Mouse (Mus musculus) liver, adult 2 months (tissue): Measurements from ENCODE around the gene Trim2. TPM values are rescaled to one million over a fixed set of nuclear protein-coding genes. Genes with fewer than 3 reads are reported as not detected.
A peak's percentile ranks its signal among the peaks of the same experiment; 100 is the strongest.

ENCODE experiments used
- DNase-seq: peaks from one replicate; pipeline ENCODE4 v3.0.0-alpha.2; 2011; ENCODE audit warnings: low read depth, low spot score; ENCODE audit errors: extremely low read depth
- H3K27ac ChIP-seq: fragments of 200-500 bp; replicated peaks from 2 replicates; pipeline ENCODE4 v1.5.1; 2012; ENCODE audit warnings: low read depth, mild to moderate bottlenecking, control low read depth, inconsistent platforms, low read length; ENCODE audit not compliant: insufficient read depth
- H3K27me3 ChIP-seq: fragments of 200-500 bp; 2 replicates; pipeline ENCODE4 v1.6.1; 2012; ENCODE audit warnings: mild to moderate bottlenecking, moderate library complexity, low read length, inconsistent platforms; ENCODE audit not compliant: control insufficient read depth, insufficient read depth
- H3K36me3 ChIP-seq: fragments of 200-500 bp; 2 replicates; pipeline ENCODE4 v1.6.1; 2012; ENCODE audit warnings: low read length, inconsistent platforms; ENCODE audit not compliant: control insufficient read depth, insufficient read depth
- H3K4me1 ChIP-seq: fragments of 200-500 bp; 2 replicates; pipeline ENCODE4 v1.6.1; 2011; ENCODE audit warnings: low read length; ENCODE audit not compliant: control insufficient read depth, insufficient read depth
- H3K4me3 ChIP-seq: fragments of 200-500 bp; 2 replicates; pipeline ENCODE4 v1.5.1; 2011; ENCODE audit warnings: low read depth, mild to moderate bottlenecking, control low read depth, low read length, moderate library complexity; ENCODE audit not compliant: insufficient read depth
- H3K79me2 ChIP-seq: fragments of 200-500 bp; 2 replicates; pipeline ENCODE4 v1.6.1; 2012; ENCODE audit warnings: inconsistent platforms, mild to moderate bottlenecking, low read length, moderate library complexity; ENCODE audit not compliant: control insufficient read depth, insufficient read depth
- H3K9ac ChIP-seq: fragments of 200-500 bp; 2 replicates; pipeline ENCODE4 v1.6.1; 2012; ENCODE audit warnings: low read depth, mild to moderate bottlenecking, control low read depth, inconsistent platforms, low read length
- CTCF ChIP-seq: fragments of 200-500 bp; IDR thresholded peaks from 2 replicates; pipeline ENCODE4 v1.5.1; 2011; ENCODE audit warnings: low read depth, low read length, control low read depth
- POLR2A ChIP-seq: fragments of 200-500 bp; IDR thresholded peaks from 2 replicates; pipeline ENCODE4 v1.6.1; 2011; ENCODE audit warnings: low read length, control low read depth; ENCODE audit not compliant: insufficient read depth; ENCODE audit errors: extremely low read depth
- WGBS: fragments of 180-500 bp; shearing (Covaris S2); methylation state at CpG from one replicate; pipeline ENCODE4 v1.1.7; 2018; 5-methylcytosine and 5-hydroxymethylcytosine counted together
- polyA plus RNA-seq: library from polyadenylated mRNA; depleted of rRNA; stranded (reverse); fragments of >200 nt; gene quantifications from 2 replicates; pipeline ENCODE4 v1.2.3, GENCODE M21; 2012
- total RNA-seq: library from RNA; depleted of rRNA; stranded (reverse); fragments of >200 nt; gene quantifications from 2 replicates; pipeline ENCODE4 v1.2.3, GENCODE M21; 2014

Trim2 gene
- total and polyA plus RNA-seq, 2 experiments: 10.0 to 27.4 TPM

GRCm38 (mm10) chr3:84293666-84294595 is 12.7 kb downstream of the Trim2 start:
- H3K9ac ChIP-seq: 0 out of 2 replicates have a peak overlapping the region, but pooled peaks have one; percentile 3
- peak; percentile 89 for DNase-seq
- TF ChIP-seq CTCF: no peak
- TF ChIP-seq POLR2A: no peak
- H3K4me1 ChIP-seq: peaks cover 2% of the 10 kb centered on the region
- H3K4me3 ChIP-seq: no peak overlapping the region
- H3K27me3 ChIP-seq: no peaks in the 10 kb centered on the region
- H3K79me2 ChIP-seq: no peaks in the 10 kb centered on the region
- no peaks in the 10 kb centered on the region for H3K36me3 ChIP-seq
- H3K27ac ChIP-seq: peak overlapping the region; percentile 38
- WGBS: 41% methylated on average over 13 of the region's 13 CpGs

GRCm38 (mm10) chr3:84292238-84292637 is 14.4 kb downstream of the Trim2 start:
- no peak overlapping the region for H3K9ac ChIP-seq
- TF ChIP-seq POLR2A: no peak
- no peak for TF ChIP-seq CTCF
- no peaks in the 10 kb centered on the region for H3K36me3 ChIP-seq
- H3K27me3 ChIP-seq: no peaks in the 10 kb centered on the region
- H3K27ac ChIP-seq: no peak overlapping the region
- H3K4me3 ChIP-seq: no peak overlapping the region
- H3K79me2 ChIP-seq: no peaks in the 10 kb centered on the region
- peaks cover 2% of the 10 kb centered on the region for H3K4me1 ChIP-seq
- no peak for DNase-seq
- WGBS: 95% methylated on average over 5 of the region's 5 CpGs

- WGBS: 91% methylated on average over 4 of the region's 4 CpGs
- Histone ChIP-seq H3K36me3 (no peaks in the 10 kb centered on the region), H3K9ac (no peak overlapping the region), H3K27me3 (no peaks in the 10 kb centered on the region), H3K79me2 (no peaks in the 10 kb centered on the region), H3K4me3 (no peak overlapping the region), H3K4me1 (peaks cover 19% of the 10 kb centered on the region), H3K27ac (no peak overlapping the region)
- no peak for DNase-seq
- TF ChIP-seq POLR2A (no peak), CTCF (no peak)
These were observed 17.7 kb downstream of the Trim2 start for GRCm38 (mm10) chr3:84288931-84289330.

GRCm38 (mm10) chr3:84287256-84287655 is 19.4 kb downstream of the Trim2 start:
- H3K27me3 ChIP-seq: no peaks in the 10 kb centered on the region
- H3K79me2 ChIP-seq: peaks cover 5% of the 10 kb centered on the region; the same call in 1 of the 2 replicates
- DNase-seq: no peak
- H3K27ac ChIP-seq: no peak overlapping the region
- no peak for TF ChIP-seq CTCF
- peaks cover 23% of the 10 kb centered on the region for H3K4me1 ChIP-seq
- no peak overlapping the region for H3K9ac ChIP-seq
- no peak overlapping the region for H3K4me3 ChIP-seq
- 68% methylated on average over 2 of the region's 3 CpGs for WGBS
- no peaks in the 10 kb centered on the region for H3K36me3 ChIP-seq

DNA sequence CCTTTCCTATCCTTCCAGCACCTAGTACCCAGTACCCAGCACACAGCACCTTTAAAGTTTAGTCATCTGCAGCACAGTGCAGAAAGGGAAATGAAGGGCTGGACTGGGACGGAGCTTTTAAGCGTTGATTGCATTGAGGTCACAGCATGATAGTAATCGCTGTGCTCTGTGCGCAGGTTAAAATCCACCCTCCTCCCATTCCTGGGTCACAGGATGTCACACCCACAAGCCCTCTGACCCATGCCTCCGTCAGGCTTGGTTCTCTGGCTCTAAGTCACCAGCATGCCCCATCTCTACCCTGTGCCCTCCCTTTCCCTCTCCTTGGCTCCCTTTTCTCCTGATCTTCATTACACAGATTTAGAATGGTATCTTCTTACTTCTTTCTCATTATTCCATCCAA is 20.4 kb downstream of the Trim2 start:
- no peaks in the 10 kb centered on the region for H3K27me3 ChIP-seq
- peak; percentile 93 for DNase-seq
- no peak overlapping the region for H3K4me3 ChIP-seq
- H3K9ac ChIP-seq: no peak overlapping the region
- no peak for TF ChIP-seq CTCF
- no peak for TF ChIP-seq POLR2A
- peaks cover 5% of the 10 kb centered on the region; the same call in 1 of the 2 replicates for H3K79me2 ChIP-seq
- no peaks in the 10 kb centered on the region for H3K36me3 ChIP-seq
- peaks cover 25% of the 10 kb centered on the region for H3K4me1 ChIP-seq
- WGBS: 18% methylated on average over 5 of the region's 5 CpGs
- no peak overlapping the region for H3K27ac ChIP-seq

DNA sequence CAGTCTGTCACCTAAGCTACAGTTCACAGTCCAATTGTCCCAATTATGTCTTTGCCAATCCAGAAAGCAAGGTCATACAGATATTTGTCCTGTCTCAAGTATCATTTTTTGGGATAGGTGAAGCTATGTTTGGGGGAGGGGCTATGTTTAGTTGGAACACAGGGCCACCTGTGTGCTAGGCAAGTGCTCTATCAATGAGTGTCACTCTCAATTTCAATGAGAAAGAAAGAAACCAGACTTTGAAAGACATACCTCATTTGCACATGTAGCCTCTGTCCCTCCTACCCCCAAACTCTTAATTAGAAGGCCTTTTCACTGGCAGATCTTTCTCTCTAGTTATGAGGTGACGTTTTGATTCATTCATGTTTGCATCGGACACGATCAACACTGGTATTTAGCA is 21.9 kb downstream of the Trim2 start:
- no peak overlapping the region for H3K27ac ChIP-seq
- peak; percentile 84 for DNase-seq
- no peak overlapping the region for H3K9ac ChIP-seq
- H3K27me3 ChIP-seq: no peaks in the 10 kb centered on the region
- no peaks in the 10 kb centered on the region for H3K36me3 ChIP-seq
- 83% methylated on average over 3 of the region's 3 CpGs for WGBS
- TF ChIP-seq POLR2A: no peak
- TF ChIP-seq CTCF: no peak
- no peak overlapping the region for H3K4me3 ChIP-seq
- H3K79me2 ChIP-seq: peaks cover 5% of the 10 kb centered on the region; the same call in 1 of the 2 replicates
- peaks cover 26% of the 10 kb centered on the region for H3K4me1 ChIP-seq
